Mouse (Mus musculus) embryo, embryonic 9.5 days (tissue): ENCODE data around the gene Pnpla2.
A peak's percentile ranks its signal among the peaks of the same experiment; 100 is the strongest.
"Not testable (repeated sequence)": the region's sequence is repeated elsewhere in the genome, so short reads cannot be mapped to it uniquely, and the experiment has no call there.

ENCODE experiments used
- DNase-seq: peaks from one replicate; pipeline ENCODE4 v3.0.0-alpha.2; 2017; ENCODE audit errors: extremely low spot score

Gene Pnpla2

GRCm38 (mm10) chr7:141431434-141432185, 23.4 kb upstream of the Pnpla2 start:
- no peak for DNase-seq

DNA sequence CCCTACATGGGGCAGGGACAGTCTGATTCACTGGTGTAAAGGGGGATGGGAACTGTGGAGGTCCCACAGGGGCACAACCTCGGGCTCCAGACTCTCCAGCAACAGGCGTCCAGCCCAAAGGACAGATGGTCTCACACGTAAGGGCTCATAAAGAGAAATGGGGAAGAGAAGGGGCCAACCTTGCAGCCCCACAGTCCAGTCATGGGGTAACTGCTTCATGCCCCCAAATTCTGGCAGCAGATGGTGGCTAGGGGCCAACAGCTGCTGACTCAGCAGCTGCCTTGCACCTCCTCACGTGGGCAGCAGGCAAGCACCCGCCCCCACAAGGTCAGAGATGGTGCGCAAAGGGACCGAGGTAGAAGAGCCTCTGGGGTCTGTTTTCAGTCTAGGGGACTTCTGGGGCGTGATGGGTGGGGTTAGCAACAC, 22.8 kb upstream of the Pnpla2 start:
- no peak for DNase-seq

GRCm38 (mm10) chr7:141432741-141433516, 22.1 kb upstream of the Pnpla2 start:
- DNase-seq = no peak

DNA sequence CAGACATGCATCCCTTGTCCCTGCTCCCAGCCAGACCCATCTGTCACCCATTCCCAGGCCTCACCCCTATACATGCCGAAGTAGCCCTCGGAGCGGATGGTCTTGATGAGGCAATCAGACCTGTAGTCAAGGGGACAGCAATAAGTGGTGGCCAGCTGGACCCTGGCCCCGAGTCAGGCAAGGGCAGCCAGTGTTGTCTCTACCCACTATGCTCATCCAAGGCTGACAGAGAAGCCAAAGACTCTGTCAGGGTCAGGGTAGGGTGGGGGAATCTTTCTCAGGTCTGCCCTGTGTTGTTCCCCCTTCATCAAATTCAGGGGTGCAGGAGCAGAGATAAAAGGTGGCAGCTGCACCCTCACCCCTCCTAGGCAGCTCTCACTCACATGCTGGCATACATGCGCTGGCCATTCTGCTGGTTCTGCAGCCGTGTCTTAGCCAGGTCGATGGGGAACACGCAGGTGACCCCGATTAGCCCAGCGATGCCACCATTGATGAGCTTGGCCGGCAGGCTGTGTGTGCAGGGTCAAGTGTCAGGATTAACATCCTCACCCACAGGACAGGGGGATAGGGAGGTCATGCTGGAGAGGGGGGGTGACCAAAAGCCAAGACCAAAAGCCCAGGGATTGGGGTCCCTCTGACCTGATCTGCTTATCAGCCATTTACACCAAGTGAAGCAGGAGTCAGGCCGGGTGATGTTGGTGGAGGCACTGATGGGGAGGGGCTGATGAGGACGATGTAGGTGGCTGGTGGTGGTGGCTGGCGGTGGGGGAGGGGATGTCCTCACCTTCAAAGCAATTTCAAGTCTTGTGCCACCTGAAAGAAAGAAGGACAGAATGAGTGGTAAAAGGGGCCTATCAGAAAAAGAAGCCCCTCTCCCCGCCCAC, 21.2 kb upstream of the Pnpla2 start:
- DNase-seq = no peak

DNA sequence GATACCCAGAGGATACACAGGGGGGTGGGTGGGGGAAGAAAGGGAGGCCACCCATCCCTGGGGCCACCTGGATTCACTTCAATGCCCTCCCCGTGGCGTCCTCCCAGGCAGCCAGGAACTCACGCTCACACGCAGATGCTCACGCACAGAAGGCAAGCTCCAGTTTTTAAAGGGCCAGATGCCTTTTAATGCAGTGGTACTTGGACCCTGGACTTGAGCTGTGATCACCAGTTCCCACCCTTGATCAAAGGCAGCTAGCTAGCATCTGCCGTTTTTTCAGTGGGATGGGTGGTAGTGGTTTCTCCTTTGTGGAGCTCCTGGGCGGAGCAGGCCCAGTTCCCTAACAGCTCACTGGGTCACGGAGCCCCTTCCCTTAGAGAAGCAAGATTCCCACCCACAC, 20.5 kb upstream of the Pnpla2 start:
- DNase-seq = no peak

GRCm38 (mm10) chr7:141435129-141435855, 19.7 kb upstream of the Pnpla2 start:
- DNase-seq = peak; percentile 69

- no peak for DNase-seq
Measured at GRCm38 (mm10) chr7:141435856-141436522, 19.0 kb upstream of the Pnpla2 start.

- no peak for DNase-seq
Measured at GRCm38 (mm10) chr7:141436523-141436892, 18.5 kb upstream of the Pnpla2 start.

- peak; percentile 88 for DNase-seq
Measured at GRCm38 (mm10) chr7:141437178-141438120, 17.5 kb upstream of the Pnpla2 start, which contains the start of gene Slc25a22. TSS of gene Slc25a22 (minus strand) at chr7:141437892.

DNA sequence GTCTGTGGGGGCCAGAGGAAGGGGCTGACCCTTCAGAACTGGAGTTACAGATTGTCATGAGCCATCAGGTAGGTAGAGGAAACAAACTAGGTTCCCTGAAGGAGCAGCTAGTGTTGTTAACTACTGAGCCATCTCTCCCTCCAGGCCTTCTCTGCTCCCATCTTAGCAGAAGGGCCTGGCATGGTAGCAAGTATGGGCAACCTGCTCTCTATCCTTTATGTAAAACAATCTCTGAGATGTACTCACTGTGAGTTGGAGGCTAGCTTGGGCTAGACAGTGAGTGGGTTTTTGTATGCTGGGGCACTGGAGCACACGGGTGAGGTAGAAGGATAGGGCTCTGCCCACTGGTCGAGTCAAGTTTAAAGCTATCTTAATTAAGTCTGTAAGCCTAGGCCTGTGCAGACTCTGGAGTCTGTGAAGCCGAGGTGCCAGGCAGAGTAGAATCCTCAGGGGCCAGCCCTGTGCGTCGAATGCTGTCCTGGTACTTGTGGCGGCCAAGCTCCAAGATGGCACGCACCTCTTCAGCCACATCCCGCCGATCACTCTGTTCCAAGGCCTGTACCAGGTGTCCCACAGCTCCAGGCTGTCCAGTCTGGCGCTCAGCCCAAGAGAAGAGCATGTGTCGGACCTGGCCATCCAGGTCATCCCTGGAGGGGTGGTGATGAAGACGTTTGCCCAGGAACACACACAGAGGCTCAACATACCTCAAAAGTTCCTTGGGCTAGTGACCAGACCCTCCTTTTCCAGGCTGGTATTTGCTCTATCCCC, 16.6 kb upstream of the Pnpla2 start:
- no peak for DNase-seq

DNA sequence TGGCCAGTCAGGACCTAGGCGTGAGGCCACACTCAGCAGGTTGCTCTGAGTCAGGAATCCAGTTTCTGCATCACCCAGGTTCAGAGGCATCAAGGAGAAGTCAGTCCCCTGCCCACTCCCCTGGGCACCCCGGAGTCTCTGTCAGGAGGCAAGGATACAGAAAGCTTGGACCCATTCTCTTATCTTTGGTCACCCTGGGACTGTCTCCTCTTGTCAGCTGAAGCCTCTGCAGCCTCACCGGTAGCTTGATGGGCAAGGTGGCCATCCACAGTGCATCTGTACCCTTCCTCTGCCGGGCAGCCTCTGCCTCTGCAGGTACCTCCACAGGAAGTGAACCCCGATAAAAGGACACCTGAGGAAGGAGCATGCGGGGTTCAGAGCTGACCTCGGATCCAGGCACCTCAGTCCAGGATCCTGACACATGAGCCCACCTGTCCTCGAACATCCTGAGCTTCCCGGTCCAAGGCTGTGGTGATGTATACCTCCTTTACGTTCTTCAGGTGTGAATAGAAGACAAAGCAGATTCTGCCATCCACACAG, 15.8 kb upstream of the Pnpla2 start:
- no peak for DNase-seq

GRCm38 (mm10) chr7:141439811-141440210, 15.2 kb upstream of the Pnpla2 start:
- no peak for DNase-seq

DNA sequence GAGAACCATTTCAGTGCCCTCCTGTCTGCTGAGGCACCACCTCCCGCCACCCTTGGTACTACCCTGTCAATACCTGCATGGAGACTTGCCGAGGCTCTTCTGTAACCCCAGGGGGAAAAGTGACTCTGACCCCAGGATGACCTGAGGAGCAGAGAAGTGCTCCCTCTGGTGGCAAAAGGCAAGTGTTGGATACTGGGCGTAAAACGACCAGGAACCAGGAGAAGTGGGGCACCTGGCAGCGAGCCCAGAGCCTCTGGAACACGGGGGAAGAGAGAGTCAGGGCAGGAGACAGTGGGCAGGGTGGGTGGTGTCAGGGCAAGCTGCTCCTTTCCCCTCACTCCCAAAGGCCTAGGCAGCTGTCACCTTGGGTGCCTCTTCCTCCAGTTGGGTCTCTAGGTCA, 14.4 kb upstream of the Pnpla2 start:
- DNase-seq = peak; percentile 48

DNA sequence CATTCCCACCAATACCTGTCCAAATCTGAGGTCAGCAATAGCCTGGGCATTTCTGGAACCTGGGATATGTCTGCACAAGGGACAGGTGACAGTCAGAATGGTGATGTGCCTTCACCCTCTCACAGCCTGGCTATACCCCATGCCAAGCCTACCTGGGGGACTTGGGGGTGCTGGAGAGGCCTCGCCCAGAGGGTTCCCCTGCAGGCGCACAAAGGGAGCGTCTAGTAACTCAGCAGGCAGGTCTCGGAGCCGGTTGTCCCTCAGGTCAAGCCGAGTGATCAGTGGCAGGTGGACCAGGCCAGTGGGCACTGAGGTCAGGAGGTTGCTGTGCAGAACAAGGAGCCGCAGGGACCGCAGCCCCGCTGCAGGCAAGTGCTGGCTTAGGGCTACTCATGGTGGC, 13.5 kb upstream of the Pnpla2 start:
- DNase-seq = no peak

DNA sequence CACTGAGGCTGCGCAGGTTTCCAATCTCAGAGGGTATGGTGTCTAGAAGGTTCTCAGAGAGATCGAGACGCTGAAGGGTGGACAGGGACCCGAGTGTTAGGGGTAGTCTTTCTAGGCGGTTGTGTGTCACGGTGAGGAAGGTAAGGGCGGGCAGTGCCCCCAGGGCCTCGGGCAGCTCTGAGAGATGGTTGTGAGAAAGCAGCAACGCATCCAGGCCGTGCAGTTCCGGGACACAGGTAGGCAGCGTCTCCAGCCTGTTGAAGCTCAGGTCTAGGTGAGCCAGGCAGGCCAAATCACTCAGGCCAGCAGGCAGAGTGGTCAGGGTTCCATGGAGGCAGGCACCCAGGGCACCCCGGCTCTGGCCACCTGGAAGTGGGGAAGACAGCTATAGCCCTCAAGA, 12.8 kb upstream of the Pnpla2 start:
- DNase-seq = no peak

DNA sequence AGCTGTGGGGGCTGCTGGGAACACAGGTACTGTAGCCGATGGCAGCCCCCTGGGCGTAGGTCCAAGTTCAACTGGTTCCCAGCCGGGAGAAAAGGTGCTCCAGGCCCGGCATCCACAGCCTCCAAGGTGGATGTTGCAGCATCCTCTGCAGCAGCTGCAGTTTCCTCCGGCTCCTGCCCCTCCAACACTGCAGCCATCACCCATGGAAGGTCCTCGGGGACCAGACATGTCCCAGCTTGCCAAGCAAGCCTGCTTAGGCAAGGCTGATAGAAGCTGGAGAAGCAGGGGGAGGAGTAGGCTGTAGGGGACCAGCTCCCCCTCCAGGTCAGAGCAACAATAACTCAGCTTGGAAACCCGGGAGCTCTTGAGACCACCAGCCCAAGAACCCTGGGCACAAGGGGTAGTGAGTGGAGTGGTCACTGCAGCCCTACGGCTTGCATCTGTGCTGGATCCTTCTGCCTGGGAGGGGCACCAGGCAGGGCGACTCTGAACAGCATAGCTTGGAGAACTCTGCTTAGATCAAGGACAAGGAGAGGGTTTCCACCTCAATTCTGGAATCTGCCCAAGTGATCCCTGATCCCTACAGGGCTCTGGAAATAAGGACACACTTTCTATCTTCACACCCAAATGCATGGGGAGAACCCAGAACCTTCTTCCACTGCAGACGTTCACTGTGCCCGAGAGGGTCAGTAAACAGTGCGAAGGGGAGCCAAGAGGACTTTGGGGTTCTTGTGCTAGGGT, 11.7 kb upstream of the Pnpla2 start:
- DNase-seq = peak; percentile 73

DNA sequence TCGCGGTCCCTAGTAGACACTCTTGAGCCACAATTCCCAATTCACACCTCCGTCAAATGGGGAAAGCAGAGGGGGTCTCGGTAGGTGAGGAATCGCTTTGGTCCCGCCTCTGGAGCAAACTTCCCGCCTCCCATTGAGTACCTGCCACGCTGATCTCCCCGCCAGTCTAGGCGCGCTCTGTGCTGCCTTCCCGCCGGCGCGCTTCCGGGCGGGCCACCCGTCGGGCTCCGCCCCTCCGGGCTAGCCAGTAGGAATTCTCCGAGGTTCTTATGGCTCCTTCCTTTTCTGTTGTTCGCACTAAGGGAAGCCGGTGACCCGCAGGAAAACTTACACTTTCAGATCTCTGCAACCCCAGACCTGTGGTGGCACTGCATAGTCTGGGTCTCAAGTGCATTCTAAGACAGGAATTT, 11.2 kb upstream of the Pnpla2 start, which contains the start of gene Pidd1:
Pidd1 (minus strand) TSS at position 198 of the 410 bp plus-strand sequence.
- peak; percentile 81 for DNase-seq

- DNase-seq = not testable (repeated sequence)
Measured at GRCm38 (mm10) chr7:141446374-141446773, 8.6 kb upstream of the Pnpla2 start.
